Mouse (Mus musculus): ENCODE measurements around the gene Tph2. TPM values are rescaled to one million over a fixed set of nuclear protein-coding genes. Genes with fewer than 3 reads are reported as not detected.
A peak's percentile ranks its signal among the peaks of the same experiment; 100 is the strongest.

Gene Tph2
- polyA plus RNA-seq, 1 experiment from 2014 or later = 7.3 TPM

DNA sequence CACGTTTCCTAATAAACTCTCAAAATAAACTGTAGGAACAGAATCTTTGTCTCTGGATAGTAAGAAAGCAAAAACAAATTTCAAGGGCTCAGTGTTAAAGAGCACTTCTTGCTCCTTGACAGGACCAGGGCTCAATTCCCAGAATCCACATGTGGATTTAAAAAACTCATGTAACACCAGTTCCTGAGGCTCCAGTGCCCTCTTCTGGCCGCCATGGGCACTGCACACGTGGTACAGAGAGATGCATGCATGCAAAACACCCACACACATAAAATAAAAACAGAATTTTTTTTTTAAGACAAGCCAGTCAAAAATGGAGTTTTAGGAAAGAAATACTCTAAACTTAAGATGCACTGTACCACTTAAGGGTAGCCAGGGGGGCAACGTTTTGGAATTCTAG is 133.2 kb downstream of the Tph2 start:
- H3K9me3 ChIP-seq = no peaks in the 10 kb centered on the region
- H3K27me3 ChIP-seq (replicated peaks) = no peaks in the 10 kb centered on the region
- H3K4me2 ChIP-seq = no peak overlapping the region
- no peak overlapping the region for H3K9ac ChIP-seq
- no peak for ATAC-seq (replicated peaks)
- 60% methylated on average over 4 of the region's 4 CpGs for WGBS
- no peaks in the 10 kb centered on the region for H3K4me1 ChIP-seq
- H3K36me3 ChIP-seq (replicated peaks) = no peaks in the 10 kb centered on the region
- no peak overlapping the region for H3K4me3 ChIP-seq
- no peak overlapping the region for H3K27ac ChIP-seq

DNA sequence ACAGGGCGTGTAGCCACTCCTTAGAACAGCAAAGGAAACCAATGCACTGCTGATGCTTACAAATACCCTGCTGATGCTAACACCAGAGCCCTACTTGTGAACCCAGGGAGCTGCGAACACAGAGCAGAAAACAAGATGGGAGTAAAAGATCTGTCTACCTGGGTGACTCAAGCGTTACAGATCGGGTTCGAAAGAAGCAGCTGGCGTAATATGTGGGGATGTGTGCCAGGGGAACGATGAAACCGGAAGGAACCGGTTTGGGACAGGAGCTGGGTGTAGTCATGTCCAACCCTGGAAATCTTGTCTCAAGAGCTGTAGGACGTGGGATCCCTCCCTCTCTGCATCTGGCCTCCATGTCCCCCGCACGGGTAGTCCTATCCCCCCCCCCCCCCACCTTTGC is 134.1 kb downstream of the Tph2 start:
- H3K9ac ChIP-seq = no peak overlapping the region
- H3K4me1 ChIP-seq = no peaks in the 10 kb centered on the region
- WGBS = 88% methylated on average over 11 of the region's 12 CpGs
- H3K36me3 ChIP-seq (replicated peaks) = no peaks in the 10 kb centered on the region
- no peaks in the 10 kb centered on the region for H3K27me3 ChIP-seq (replicated peaks)
- no peak overlapping the region for H3K27ac ChIP-seq
- no peak overlapping the region for H3K4me2 ChIP-seq
- no peaks in the 10 kb centered on the region for H3K9me3 ChIP-seq
- H3K4me3 ChIP-seq = no peak overlapping the region
- 0 out of 2 replicates have a peak, but pooled peaks have one; percentile 33 for ATAC-seq (replicated peaks)

DNA sequence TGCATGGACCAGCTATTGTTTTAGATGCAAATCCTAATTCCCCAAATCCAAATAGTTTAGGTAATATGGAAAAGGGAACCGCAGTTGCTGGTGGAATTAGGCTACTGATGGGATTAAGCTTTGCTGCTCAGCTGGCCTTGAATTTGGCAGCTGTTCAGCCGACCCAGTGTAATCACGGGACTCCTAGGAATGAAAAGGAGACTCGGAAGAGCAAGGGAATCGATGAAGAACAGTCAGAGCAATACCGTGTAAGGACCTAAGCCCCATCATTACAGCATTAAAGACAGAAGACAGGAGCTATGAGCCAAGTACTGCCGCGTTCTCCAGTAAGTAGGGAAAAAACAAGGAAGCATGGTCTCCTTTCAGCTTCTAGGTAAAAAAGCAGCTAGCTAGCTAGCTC is 134.6 kb downstream of the Tph2 start:
- 30% methylated on average over 8 of the region's 8 CpGs for WGBS
- H3K27ac ChIP-seq = no peak overlapping the region

DNA sequence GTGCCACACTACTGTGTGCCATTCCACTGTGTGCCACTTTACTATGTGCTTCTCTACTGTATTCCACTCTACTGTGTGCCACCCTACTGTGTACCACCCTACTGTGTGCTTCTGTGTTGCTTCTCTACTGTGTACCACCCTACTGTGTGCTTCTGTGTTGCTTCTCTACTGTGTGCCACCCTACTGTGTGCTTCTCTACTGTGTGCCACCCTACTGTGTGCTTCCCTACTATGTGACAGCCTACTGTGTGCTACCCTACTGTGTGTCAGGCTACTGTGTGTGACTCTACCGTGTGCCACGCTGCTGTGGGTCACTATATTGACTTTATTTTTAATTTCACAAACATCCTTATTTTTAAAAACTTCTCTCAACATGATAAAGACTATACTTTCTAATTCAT is 136.3 kb downstream of the Tph2 start:
- H3K4me3 ChIP-seq = no peak overlapping the region
- no peak overlapping the region for H3K4me2 ChIP-seq
- H3K27ac ChIP-seq = no peak overlapping the region
- ATAC-seq (replicated peaks) = no peak
- H3K27me3 ChIP-seq (replicated peaks) = no peaks in the 10 kb centered on the region
- H3K4me1 ChIP-seq = no peaks in the 10 kb centered on the region
- 98% methylated on average over 2 of the region's 2 CpGs for WGBS
- no peaks in the 10 kb centered on the region for H3K36me3 ChIP-seq (replicated peaks)
- H3K9ac ChIP-seq = no peak overlapping the region
- H3K9me3 ChIP-seq = no peaks in the 10 kb centered on the region

More for the DNA sequence above, 134.6 kb downstream of the Tph2 start:
- no peak overlapping the region for H3K4me3 ChIP-seq
- peak; percentile 71 for ATAC-seq (replicated peaks)
- H3K9me3 ChIP-seq = no peaks in the 10 kb centered on the region
- H3K4me1 ChIP-seq = no peaks in the 10 kb centered on the region
- no peak overlapping the region for H3K9ac ChIP-seq
- H3K4me2 ChIP-seq = no peak overlapping the region
- no peaks in the 10 kb centered on the region for H3K36me3 ChIP-seq (replicated peaks)
- H3K27me3 ChIP-seq (replicated peaks) = no peaks in the 10 kb centered on the region

DNA sequence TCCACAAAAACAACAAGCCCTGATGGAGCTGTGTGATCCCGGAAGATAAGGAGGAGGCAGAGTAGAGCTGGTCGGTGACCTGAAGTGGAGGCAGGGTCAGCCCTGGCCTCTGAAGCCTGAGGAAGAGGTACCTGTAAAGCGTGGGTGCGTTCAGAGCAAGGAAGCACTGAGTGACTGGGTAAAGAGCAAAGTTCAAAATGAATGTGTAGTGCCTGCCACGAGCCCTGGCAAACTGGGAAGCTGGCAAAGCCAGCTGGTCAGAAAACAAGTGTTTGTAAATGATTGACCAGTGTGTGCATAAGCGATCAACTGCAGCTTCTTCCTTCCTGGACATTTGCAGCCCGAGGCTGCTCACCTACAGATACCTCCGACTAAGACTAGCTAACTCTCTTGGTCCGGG is 149.1 kb downstream of the Tph2 start:
- H3K9me3 ChIP-seq = no peaks in the 10 kb centered on the region
- no peak overlapping the region for H3K9ac ChIP-seq
- H3K36me3 ChIP-seq (replicated peaks) = no peaks in the 10 kb centered on the region
- ATAC-seq (replicated peaks) = no peak
- H3K4me2 ChIP-seq = no peak overlapping the region
- no peaks in the 10 kb centered on the region for H3K27me3 ChIP-seq (replicated peaks)
- WGBS = 96% methylated on average over 9 of the region's 9 CpGs
- H3K4me1 ChIP-seq = no peaks in the 10 kb centered on the region
- no peak overlapping the region for H3K4me3 ChIP-seq
- no peak overlapping the region for H3K27ac ChIP-seq

Other genes starting within 250 kb of the Tph2 start
- 33.4 and 34.7 TPM in 2 replicates for gene Tbc1d15, start 66.4 kb upstream of the Tph2 start, polyA plus RNA-seq (2015; fragmentation: Nextera tagmentation; extraction: Ambion mirVana)
- 8.7 and 11.9 TPM in 2 replicates for gene Rab21, start 130.6 kb upstream of the Tph2 start, polyA plus RNA-seq (2015; fragmentation: Nextera tagmentation; extraction: Ambion mirVana)
- 32.2 and 38.5 TPM in 2 replicates for gene Tmem19, start 177.5 kb upstream of the Tph2 start, polyA plus RNA-seq (2015; fragmentation: Nextera tagmentation; extraction: Ambion mirVana)
- 26.2 and 27.1 TPM in 2 replicates for gene Thap2, start 199.4 kb upstream of the Tph2 start, polyA plus RNA-seq (2015; fragmentation: Nextera tagmentation; extraction: Ambion mirVana)
- 18.6 and 20.0 TPM in 2 replicates for gene Zfc3h1, start 199.9 kb upstream of the Tph2 start, polyA plus RNA-seq (2015; fragmentation: Nextera tagmentation; extraction: Ambion mirVana)